Mouse (Mus musculus) embryo, embryonic 10 days (tissue): Measurements from ENCODE around the gene Dgki.

Source experiments
- DNase-seq: peaks from one replicate; pipeline ENCODE4 v3.0.0-alpha.2; 2015; ENCODE audit warnings: low spot score

Gene Dgki

GRCm38 (mm10) chr6:37299562-37300390, at the start of gene Dgki:
TSS of gene Dgki (minus strand) at chr6:37300184.
- peak; percentile 68 for DNase-seq

GRCm38 (mm10) chr6:37347606-37348005, 47.6 kb upstream of the Dgki start:
- DNase-seq: no peak

- DNase-seq: no peak
Observed at GRCm38 (mm10) chr6:37338055-37338454, 38.1 kb upstream of the Dgki start.

- no peak for DNase-seq
Observed at GRCm38 (mm10) chr6:37336831-37337260, 36.9 kb upstream of the Dgki start.

GRCm38 (mm10) chr6:37336381-37336780, 36.4 kb upstream of the Dgki start:
- DNase-seq: no peak

- DNase-seq: no peak
Observed at GRCm38 (mm10) chr6:37332846-37333245, 32.9 kb upstream of the Dgki start.

GRCm38 (mm10) chr6:37329901-37330864, 30.2 kb upstream of the Dgki start:
- peak; percentile 28 for DNase-seq

- no peak for DNase-seq
Observed at GRCm38 (mm10) chr6:37329376-37329775, 29.4 kb upstream of the Dgki start.

GRCm38 (mm10) chr6:37328671-37329070, 28.7 kb upstream of the Dgki start:
- DNase-seq: no peak

GRCm38 (mm10) chr6:37327519-37327918, 27.5 kb upstream of the Dgki start:
- no peak for DNase-seq

GRCm38 (mm10) chr6:37326603-37326955, 26.6 kb upstream of the Dgki start:
- no peak for DNase-seq

GRCm38 (mm10) chr6:37325906-37326602, 26.1 kb upstream of the Dgki start:
- DNase-seq: no peak

GRCm38 (mm10) chr6:37325076-37325475, 25.1 kb upstream of the Dgki start:
- DNase-seq: no peak

GRCm38 (mm10) chr6:37322641-37323040, 22.7 kb upstream of the Dgki start:
- DNase-seq: no peak

GRCm38 (mm10) chr6:37322088-37322487, 22.1 kb upstream of the Dgki start:
- DNase-seq: no peak

GRCm38 (mm10) chr6:37317904-37318303, 17.9 kb upstream of the Dgki start:
- DNase-seq: no peak

GRCm38 (mm10) chr6:37315440-37315839, 15.5 kb upstream of the Dgki start:
- DNase-seq: no peak

GRCm38 (mm10) chr6:37310601-37311000, 10.6 kb upstream of the Dgki start:
- DNase-seq: no peak

- no peak for DNase-seq
Observed at GRCm38 (mm10) chr6:37306616-37307015, 6.6 kb upstream of the Dgki start.

GRCm38 (mm10) chr6:37300492-37300891, 508 bp upstream of the Dgki start:
- no peak for DNase-seq

GRCm38 (mm10) chr6:37298982-37299381, 1.0 kb downstream of the Dgki start:
- DNase-seq: no peak
